Mouse (Mus musculus) brain, adult 2 months (tissue): ENCODE results near the gene Slc11a2.

Experiments used
- DNase-seq: peaks from one replicate; pipeline ENCODE4 v3.0.0; 2011; ENCODE audit warnings: low read depth, low spot score

Gene Slc11a2

GRCm38 (mm10) chr15:100424396-100425122 lies at the start of gene Slc11a2:
Slc11a2 (minus strand) TSS chr15:100425072.
- peak; percentile 16 for DNase-seq

GRCm38 (mm10) chr15:100473926-100474503 lies 49.1 kb upstream of the Slc11a2 start:
- DNase-seq: no peak

GRCm38 (mm10) chr15:100470037-100470436 lies 45.2 kb upstream of the Slc11a2 start:
- no peak for DNase-seq

GRCm38 (mm10) chr15:100469189-100469545 lies 44.3 kb upstream of the Slc11a2 start:
- peak; percentile 49 for DNase-seq

- DNase-seq: peak; percentile 94
Measured at GRCm38 (mm10) chr15:100468295-100469188, 43.7 kb upstream of the Slc11a2 start, which contains the start of gene Letmd1. Letmd1 (plus strand) TSS chr15:100469023.

- DNase-seq: no peak
Measured at GRCm38 (mm10) chr15:100467738-100468137, 42.9 kb upstream of the Slc11a2 start.

- DNase-seq: no peak
Measured at GRCm38 (mm10) chr15:100465432-100465831, 40.6 kb upstream of the Slc11a2 start.

- peak; percentile 81 for DNase-seq
Measured at GRCm38 (mm10) chr15:100463712-100464111, 38.8 kb upstream of the Slc11a2 start.

- no peak for DNase-seq
Measured at GRCm38 (mm10) chr15:100462086-100462485, 37.2 kb upstream of the Slc11a2 start.

GRCm38 (mm10) chr15:100461646-100462045 lies 36.8 kb upstream of the Slc11a2 start:
- DNase-seq: peak; percentile 60

- peak; percentile 31 for DNase-seq
Measured at GRCm38 (mm10) chr15:100460942-100461341, 36.1 kb upstream of the Slc11a2 start.

- DNase-seq: peak; percentile 87
Measured at GRCm38 (mm10) chr15:100458055-100458454, 33.2 kb upstream of the Slc11a2 start.

- peak; percentile 91 for DNase-seq
Measured at GRCm38 (mm10) chr15:100457340-100457739, 32.5 kb upstream of the Slc11a2 start.

GRCm38 (mm10) chr15:100456356-100456991 lies 31.6 kb upstream of the Slc11a2 start:
- no peak for DNase-seq

GRCm38 (mm10) chr15:100452486-100452885 lies 27.6 kb upstream of the Slc11a2 start:
- DNase-seq: no peak

GRCm38 (mm10) chr15:100451245-100451644 lies 26.4 kb upstream of the Slc11a2 start:
- DNase-seq: peak; percentile 52

GRCm38 (mm10) chr15:100449495-100449894 lies 24.6 kb upstream of the Slc11a2 start:
- no peak for DNase-seq

GRCm38 (mm10) chr15:100448572-100448971 lies 23.7 kb upstream of the Slc11a2 start:
- DNase-seq: no peak

- no peak for DNase-seq
Measured at GRCm38 (mm10) chr15:100446887-100447286, 22.0 kb upstream of the Slc11a2 start.

GRCm38 (mm10) chr15:100443126-100443922 lies 18.5 kb upstream of the Slc11a2 start:
- DNase-seq: peak; percentile 99

- DNase-seq: no peak
Measured at GRCm38 (mm10) chr15:100436518-100436917, 11.6 kb upstream of the Slc11a2 start.
